Mouse (Mus musculus) MEL (cell line): Measurements from ENCODE around the gene Hdac6. TPM values are rescaled to one million over a fixed set of nuclear protein-coding genes. Genes with fewer than 3 reads are reported as not detected.

Experiments
- DNase-seq: peaks from one replicate; pipeline ENCODE4 v3.0.0; 2011; ENCODE audit warnings: low read depth, low spot score
- H3K27ac ChIP-seq: 2 replicates; pipeline ENCODE4 v1.5.1; 2012; ENCODE audit warnings: low read depth, mild to moderate bottlenecking, control low read depth, low read length, moderate library complexity; ENCODE audit not compliant: control insufficient read depth
- H3K27me3 ChIP-seq, 2 experiments: fragments of 150-350 bp in 1 of 2; sonication (generic) in 1 of 2; 2 replicates each; pipeline ENCODE4 v1.6.1; 2012; ENCODE audit warnings: low read length in 2 of 2, mild to moderate bottlenecking in 2 of 2, improper control_type of control experiment in 1 of 2, moderate library complexity in 1 of 2; ENCODE audit not compliant: insufficient read depth in 2 of 2, control insufficient read depth in 1 of 2
- H3K36me3 ChIP-seq, 2 experiments: 2 replicates each; pipeline ENCODE4 v1.6.1; 2012 to 2014; ENCODE audit warnings: low read length in 2 of 2, improper control_type of control experiment in 1 of 2, inconsistent platforms in 1 of 2, mild to moderate bottlenecking in 1 of 2; ENCODE audit not compliant: insufficient read depth in 2 of 2, control insufficient read depth in 1 of 2
- H3K4me1 ChIP-seq, 2 experiments: fragments of 150-350 bp in 1 of 2; sonication (generic) in 1 of 2; 2 replicates each; pipeline ENCODE4 v1.6.1; 2012; ENCODE audit warnings: low read length in 2 of 2, improper control_type of control experiment in 1 of 2, mild to moderate bottlenecking in 1 of 2; ENCODE audit not compliant: insufficient read depth in 2 of 2, control insufficient read depth in 1 of 2
- H3K4me3 ChIP-seq, 2 experiments: fragments of 150-350 bp in 1 of 2; sonication (generic) in 1 of 2; 2 replicates each; pipeline ENCODE4 v1.5.1; 2012; ENCODE audit warnings: low read depth in 2 of 2, low read length in 2 of 2, mild to moderate bottlenecking in 2 of 2, moderate library complexity in 2 of 2, control low read depth in 1 of 2, improper control_type of control experiment in 1 of 2; ENCODE audit not compliant: control insufficient read depth in 1 of 2, insufficient read depth in 1 of 2
- H3K79me2 ChIP-seq: 2 replicates; pipeline ENCODE4 v1.6.1; 2012; ENCODE audit warnings: mild to moderate bottlenecking, low read length, moderate library complexity; ENCODE audit not compliant: control insufficient read depth, poor library complexity, insufficient read depth
- H3K9ac ChIP-seq: 2 replicates; pipeline ENCODE4 v1.6.1; 2012; ENCODE audit warnings: low read depth, mild to moderate bottlenecking, control low read depth, low read length, moderate library complexity; ENCODE audit not compliant: control insufficient read depth, poor library complexity, severe bottlenecking
- H3K9me3 ChIP-seq: fragments of 150-350 bp; sonication (generic); replicated peaks from 2 replicates; pipeline ENCODE4 v1.6.1; 2012; ENCODE audit warnings: mild to moderate bottlenecking, low read length, improper control_type of control experiment, moderate library complexity; ENCODE audit not compliant: insufficient read depth
- CHD2 ChIP-seq: IDR thresholded peaks from 2 replicates; pipeline ENCODE4 v1.6.1; 2011; ENCODE audit warnings: low read length, improper control_type of control experiment
- ELF1 ChIP-seq: IDR thresholded peaks from 2 replicates; pipeline ENCODE4 v1.6.1; 2014; ENCODE audit warnings: low read depth, mild to moderate bottlenecking, inconsistent platforms, low read length, improper control_type of control experiment, moderate library complexity
- EP300 ChIP-seq, 2 experiments: IDR thresholded peaks; 2 replicates each; pipeline ENCODE4 v1.6.1; 2011; ENCODE audit warnings: improper control_type of control experiment in 2 of 2, low read length in 2 of 2, low read depth in 1 of 2, mild to moderate bottlenecking in 1 of 2
- ETS1 ChIP-seq: IDR thresholded peaks from 2 replicates; pipeline ENCODE4 v1.6.1; 2012; ENCODE audit warnings: low read depth, mild to moderate bottlenecking, inconsistent platforms, low read length, improper control_type of control experiment, moderate library complexity
- GATA1 ChIP-seq: IDR thresholded peaks from 2 replicates; pipeline ENCODE4 v1.6.1; 2011; ENCODE audit warnings: low read depth, low read length, improper control_type of control experiment
- HCFC1 ChIP-seq: IDR thresholded peaks from 2 replicates; pipeline ENCODE4 v1.6.1; 2012; ENCODE audit warnings: low read depth, mild to moderate bottlenecking, inconsistent platforms, low read length, improper control_type of control experiment, moderate library complexity
- JUND ChIP-seq: IDR thresholded peaks from 2 replicates; pipeline ENCODE4 v1.6.1; 2011; ENCODE audit warnings: low read depth, mild to moderate bottlenecking, improper control_type of control experiment, low read length
- MAFK ChIP-seq: IDR thresholded peaks from 2 replicates; pipeline ENCODE4 v1.6.1; 2011; ENCODE audit warnings: low read depth, mild to moderate bottlenecking, low read length, improper control_type of control experiment, borderline replicate concordance
- MAX ChIP-seq: IDR thresholded peaks from 2 replicates; pipeline ENCODE4 v1.6.1; 2011; ENCODE audit warnings: low read length, improper control_type of control experiment
- MXI1 ChIP-seq: IDR thresholded peaks from 2 replicates; pipeline ENCODE4 v1.6.1; 2011; ENCODE audit warnings: mild to moderate bottlenecking, low read depth, low read length, improper control_type of control experiment
- MYB ChIP-seq: IDR thresholded peaks from 2 replicates; pipeline ENCODE4 v1.6.1; 2011; ENCODE audit warnings: mild to moderate bottlenecking, low read depth, low read length, improper control_type of control experiment
- MYC ChIP-seq: IDR thresholded peaks from 2 replicates; pipeline ENCODE4 v1.6.1; 2011; ENCODE audit warnings: low read depth, mild to moderate bottlenecking, low read length, improper control_type of control experiment, moderate library complexity
- NELFE ChIP-seq: IDR thresholded peaks from 2 replicates; pipeline ENCODE4 v1.6.1; 2011; ENCODE audit warnings: low read depth, low read length, improper control_type of control experiment
- POLR2A ChIP-seq, 2 experiments: IDR thresholded peaks; 2 replicates each; pipeline ENCODE4 v1.6.1; 2011 to 2012; ENCODE audit warnings: low read length in 2 of 2, mild to moderate bottlenecking in 2 of 2, control low read depth in 1 of 2, improper control_type of control experiment in 1 of 2, low read depth in 1 of 2, moderate library complexity in 1 of 2; ENCODE audit not compliant: control insufficient read depth in 1 of 2, insufficient read depth in 1 of 2, poor library complexity in 1 of 2
- POLR2AphosphoS2 ChIP-seq: IDR thresholded peaks from 2 replicates; pipeline ENCODE4 v1.6.1; 2011; ENCODE audit warnings: low read length, improper control_type of control experiment
- TAL1 ChIP-seq: IDR thresholded peaks from 2 replicates; pipeline ENCODE4 v1.6.1; 2012; ENCODE audit warnings: mild to moderate bottlenecking, inconsistent platforms, low read length, moderate library complexity, mixed read lengths
- TBP ChIP-seq: IDR thresholded peaks from 2 replicates; pipeline ENCODE4 v1.8.0; 2011; ENCODE audit warnings: low read depth, low read length, improper control_type of control experiment
- UBTF ChIP-seq: IDR thresholded peaks from 2 replicates; pipeline ENCODE4 v1.6.1; 2012; ENCODE audit warnings: low read depth, mild to moderate bottlenecking, inconsistent platforms, low read length, improper control_type of control experiment, moderate library complexity, borderline replicate concordance; ENCODE audit not compliant: insufficient read depth
- USF1 ChIP-seq: IDR thresholded peaks from 2 replicates; pipeline ENCODE4 v1.6.1; 2014; ENCODE audit warnings: low read depth, mild to moderate bottlenecking, inconsistent platforms, low read length, improper control_type of control experiment, moderate library complexity
- USF2 ChIP-seq, 2 experiments: IDR thresholded peaks; 2 replicates each; pipeline ENCODE4 v1.6.1; 2011 to 2012; ENCODE audit warnings: improper control_type of control experiment in 2 of 2, low read length in 2 of 2, borderline replicate concordance in 1 of 2, inconsistent platforms in 1 of 2, low read depth in 1 of 2, mild to moderate bottlenecking in 1 of 2; ENCODE audit not compliant: insufficient read depth in 1 of 2
- ZC3H11A ChIP-seq: IDR thresholded peaks from 2 replicates; pipeline ENCODE4 v1.6.1; 2012; ENCODE audit warnings: low read depth, mild to moderate bottlenecking, inconsistent platforms, low read length, improper control_type of control experiment
- ZKSCAN1 ChIP-seq: IDR thresholded peaks from 2 replicates; pipeline ENCODE4 v1.6.1; 2012; ENCODE audit warnings: low read depth, mild to moderate bottlenecking, inconsistent platforms, low read length, improper control_type of control experiment, moderate library complexity
- ZMIZ1 ChIP-seq: IDR thresholded peaks from 2 replicates; pipeline ENCODE4 v1.6.1; 2012; ENCODE audit warnings: low read depth, mild to moderate bottlenecking, inconsistent platforms, low read length, improper control_type of control experiment, moderate library complexity
- ZNF384 ChIP-seq: IDR thresholded peaks from 2 replicates; pipeline ENCODE4 v1.6.1; 2012; ENCODE audit warnings: low read depth, mild to moderate bottlenecking, inconsistent platforms, low read length, improper control_type of control experiment
- polyA plus RNA-seq, 2 experiments: library from polyadenylated mRNA; stranded (reverse) in 1 of 2; unstranded in 1 of 2; fragments of >175 nt in 1 of 2; fragments of >200 nt in 1 of 2; gene quantifications; 2 replicates each; pipeline versions ENCODE4 v1.2.1 to v1.2.4; 2012; ENCODE audit warnings: low replicate concordance in 2 of 2, low read depth in 1 of 2; ENCODE audit not compliant: insufficient read length in 2 of 2, insufficient read depth in 1 of 2, missing spikeins in 1 of 2
- total RNA-seq: library from RNA; depleted of rRNA; stranded (reverse); fragments of 300-350 nt; gene quantifications from 2 replicates; pipeline ENCODE4 v1.2.3, GENCODE M21; 2012

Hdac6 gene
- total and polyA plus RNA-seq, 3 experiments, result 6.3 to 19.7 TPM; not detected in 1

GRCm38 (mm10) chrX:7966161-7966560 is 18.5 kb upstream of the Hdac6 start:
- peaks cover 53% of the 10 kb centered on the region for H3K79me2 ChIP-seq
- peaks cover 20 to 47% of the 10 kb centered on the region in 2 experiments for H3K4me1 ChIP-seq
- peak overlapping the region; percentile 84 for H3K9ac ChIP-seq
- DNase-seq, result peak; percentile 75
- no peaks in the 10 kb centered on the region for H3K27me3 ChIP-seq
- no peaks in the 10 kb centered on the region for H3K9me3 ChIP-seq
- H3K36me3 ChIP-seq, result peaks cover 4 to 47% of the 10 kb centered on the region in 2 experiments
- TF ChIP-seq POLR2AphosphoS2 (no peak), MYC (no peak), ZKSCAN1 (no peak), ZMIZ1 (no peak), JUND (no peak), MXI1 (no peak), NELFE (no peak), MAFK (no peak), MYB (no peak), ZNF384 (no peak), CHD2 (no peak), GATA1 (peak; percentile 94), USF2 (IDR thresholded peaks at IDR 0.05; ENCODE audit: borderline replicate concordance in 1 of 2, insufficient read depth in 1 of 2, low read depth in 1 of 2, low read length in 2 of 2) (no peak), TAL1 (peak; percentile 36), MAX (no peak), POLR2A (IDR thresholded peaks at IDR 0.05; ENCODE audit: control insufficient read depth in 1 of 2, insufficient read depth in 1 of 2, low read depth in 1 of 2, low read length in 2 of 2, poor library complexity in 1 of 2) (peak in 1 of 2 experiments; percentile 68; a peak in 1 of 4 replicates), TBP (peak; percentile 10; the same call in 1 of the 2 replicates)
- H3K27ac ChIP-seq, result peak overlapping the region; percentile 96
- peak overlapping the region; percentile 66 to 97 for H3K4me3 ChIP-seq

- H3K4me1 ChIP-seq, result peaks cover 4 to 28% of the 10 kb centered on the region in 2 experiments
- DNase-seq, result peak; percentile 95
- H3K27ac ChIP-seq, result peak overlapping the region; percentile 96
- H3K79me2 ChIP-seq, result peaks cover 47% of the 10 kb centered on the region
- TF ChIP-seq USF1 (no peak), HCFC1 (no peak), GATA1 (peak; percentile 90), UBTF (peak; percentile 71; the same call in 1 of the 2 replicates), NELFE (no peak), EP300 (IDR thresholded peaks at IDR 0.05; ENCODE audit: low read depth in 1 of 2, low read length in 2 of 2) (no peak), ETS1 (no peak), ELF1 (no peak), POLR2A (IDR thresholded peaks at IDR 0.05; ENCODE audit: control insufficient read depth in 1 of 2, insufficient read depth in 1 of 2, low read depth in 1 of 2, low read length in 2 of 2, poor library complexity in 1 of 2) (peak in 1 of 2 experiments; percentile 75; a peak in 2 of 4 replicates), ZC3H11A (no peak), TBP (peak; percentile 81)
- H3K4me3 ChIP-seq, result peak overlapping the region; percentile 66 to 97
- no peaks in the 10 kb centered on the region for H3K9me3 ChIP-seq
- peaks cover 11 to 29% of the 10 kb centered on the region in 2 experiments for H3K36me3 ChIP-seq
- peak overlapping the region; percentile 84 for H3K9ac ChIP-seq
- no peaks in the 10 kb centered on the region for H3K27me3 ChIP-seq
These were observed 16.3 kb upstream of the Hdac6 start for GRCm38 (mm10) chrX:7963829-7964626.
